In the genomic region with DNA sequence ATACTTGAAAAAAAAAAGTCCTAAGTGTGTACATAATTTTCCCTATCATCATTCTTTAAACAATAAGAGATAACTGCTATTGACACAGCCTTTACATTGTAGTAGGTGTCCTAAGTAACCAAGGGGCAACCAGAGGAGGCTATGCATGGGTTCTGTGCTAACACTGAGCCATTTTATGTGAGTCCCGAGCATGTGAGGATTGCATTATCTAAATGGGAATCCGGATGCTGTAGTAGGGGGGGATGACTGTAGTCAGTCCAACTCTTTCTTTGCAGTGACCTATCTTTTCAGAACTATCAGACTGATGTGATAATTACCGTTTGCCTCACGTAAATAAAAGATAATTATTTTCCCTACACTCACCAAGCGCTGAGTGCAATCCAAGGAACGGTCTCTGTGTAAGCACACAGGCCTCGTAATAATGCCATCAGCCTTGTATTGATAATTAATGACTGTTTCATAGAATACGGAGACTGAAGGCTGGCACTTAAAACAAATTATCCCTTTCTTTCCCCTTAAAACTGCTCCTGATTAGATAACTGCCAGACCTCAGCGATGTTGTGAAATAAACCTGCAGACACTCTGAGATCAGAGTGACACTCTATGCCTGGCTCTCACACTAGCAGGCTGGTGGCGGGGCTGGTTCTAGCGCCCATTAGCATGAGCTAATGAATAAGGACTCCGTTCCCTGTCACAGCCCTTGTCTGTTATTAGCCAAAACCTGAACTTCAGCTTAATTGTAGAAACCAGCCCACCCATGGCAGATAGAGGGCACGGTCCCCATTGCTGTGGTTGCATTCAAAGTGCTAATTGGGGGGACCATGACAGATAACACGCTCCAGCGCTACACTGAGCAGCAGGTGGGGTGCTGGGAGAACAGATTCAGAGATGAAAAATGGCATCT, we compare ENCODE assay signal across 18 mouse cellular contexts.
DNase-seq lines count a peak whose midpoint lies in the region; ATAC-seq and TF ChIP-seq lines count a peak whose summit lies in the region.
"Had no signal": no experiment of that assay in that cellular context is flagged by ENCODE, and none has a peak within 500 bp of the region (broad histone marks: within the 10 kb centered on the region; RNA-seq: fewer than 3 reads in every experiment).

No protein-coding gene starts in this region.

- 17% methylated on average over 15 of the region's 15 CpGs for WGBS in forebrain, embryonic 13.5 days
- WGBS in midbrain, postnatal 0 days, result 53% methylated on average over 15 of the region's 15 CpGs

- peak; percentile 97 for ATAC-seq in forebrain, embryonic 13.5 days
- ATAC-seq in midbrain, postnatal 0 days (ENCODE audit: low FRiP score), result 0 out of 2 replicates have a peak, but pooled peaks have one; percentile 10
- ATAC-seq: intestine, embryonic 15.5 days; lung, postnatal 0 days had no signal

- no peak overlapping the region for H3K27ac ChIP-seq in forebrain, embryonic 13.5 days
- no peak overlapping the region for H3K27ac ChIP-seq in midbrain, postnatal 0 days (ENCODE audit: low read depth, low read length)
- H3K27ac ChIP-seq: embryonic facial prominence, embryonic 12.5 days; intestine, embryonic 15.5 days; neural tube, embryonic 12.5 days had no signal

- H3K36me3 ChIP-seq in forebrain, embryonic 13.5 days (ENCODE audit: poor library complexity, severe bottlenecking), result no peaks in the 10 kb centered on the region
- H3K36me3 ChIP-seq in midbrain, postnatal 0 days (ENCODE audit: insufficient read depth, low read length), result no peaks in the 10 kb centered on the region
- H3K36me3 ChIP-seq: embryonic facial prominence, embryonic 12.5 days; intestine, embryonic 15.5 days; neural tube, embryonic 12.5 days had no signal

- DNase-seq in layer of hippocampus, postnatal 10 days (ENCODE audit: low spot score in 2 of 2), result peak; percentile 13 to 38
- DNase-seq in layer of hippocampus, adult 9-10 months (ENCODE audit: low spot score), result no peak
- peak; percentile 40 for DNase-seq in embryo, embryonic 10.5 days (ENCODE audit: low spot score)
- DNase-seq in midbrain, postnatal 0 days (ENCODE audit: low spot score), result peak; percentile 33
- DNase-seq in urinary bladder, postnatal 36 days (ENCODE audit: low spot score in 2 of 2), result no peak
- no peak for DNase-seq in urinary bladder, postnatal 4 days (ENCODE audit: low spot score in 2 of 2)
- DNase-seq: cerebellum, adult 11 months; gastrocnemius, postnatal 25 days; heart, postnatal 4 days; kidney, postnatal 25 days; right cerebral cortex, adult 18-20 months had no signal

- no peaks in the 10 kb centered on the region for H3K9me3 ChIP-seq in forebrain, embryonic 13.5 days (replicated peaks)
- H3K9me3 ChIP-seq in midbrain, postnatal 0 days (ENCODE audit: low read length), result no peaks in the 10 kb centered on the region
- H3K9me3 ChIP-seq: embryonic facial prominence, embryonic 12.5 days; intestine, embryonic 15.5 days; neural tube, embryonic 12.5 days had no signal

- peak; percentile 45 for TF ChIP-seq CTCF in midbrain, postnatal 0 days (IDR thresholded peaks at IDR 0.05)

- peak overlapping the region; percentile 12; the same call in 1 of the 2 replicates for H3K4me2 ChIP-seq in forebrain, embryonic 13.5 days
- no peak overlapping the region for H3K4me2 ChIP-seq in midbrain, postnatal 0 days (ENCODE audit: low read depth, low read length, poor library complexity, severe bottlenecking)
- H3K4me2 ChIP-seq: embryonic facial prominence, embryonic 12.5 days; heart, embryonic 11.5 days; intestine, embryonic 15.5 days; liver, embryonic 11.5 days; neural tube, embryonic 12.5 days had no signal

- no peak overlapping the region for H3K4me3 ChIP-seq in forebrain, embryonic 13.5 days
- H3K4me3 ChIP-seq in midbrain, postnatal 0 days (ENCODE audit: low read depth, low read length), result no peak overlapping the region
- H3K4me3 ChIP-seq: embryonic facial prominence, embryonic 12.5 days; intestine, embryonic 15.5 days; neural tube, embryonic 12.5 days had no signal

- peaks cover 27% of the 10 kb centered on the region for H3K27me3 ChIP-seq in forebrain, embryonic 13.5 days
- no peaks in the 10 kb centered on the region for H3K27me3 ChIP-seq in midbrain, postnatal 0 days (ENCODE audit: insufficient read depth, low read length)
- H3K27me3 ChIP-seq: embryonic facial prominence, embryonic 12.5 days; intestine, embryonic 15.5 days; neural tube, embryonic 12.5 days had no signal

- H3K4me1 ChIP-seq in forebrain, embryonic 13.5 days, result peaks cover 22% of the 10 kb centered on the region
- H3K4me1 ChIP-seq in midbrain, postnatal 0 days (ENCODE audit: insufficient read depth, low read length), result 0 out of 2 replicates have a peak, but pooled peaks cover 3% of the 10 kb centered on the region
- H3K4me1 ChIP-seq: embryonic facial prominence, embryonic 12.5 days; intestine, embryonic 15.5 days; neural tube, embryonic 12.5 days had no signal

- no peak overlapping the region for H3K9ac ChIP-seq in forebrain, embryonic 13.5 days
- H3K9ac ChIP-seq in midbrain, postnatal 0 days (replicated peaks; ENCODE audit: low read length, poor library complexity, severe bottlenecking), result no peak overlapping the region
- H3K9ac ChIP-seq: embryonic facial prominence, embryonic 12.5 days; intestine, embryonic 15.5 days; neural tube, embryonic 12.5 days had no signal

Comparison
In these comparisons a context has a peak if more than half of its experiments do, and no peak if none do; other contexts are left out.
1. DNase-seq: peak in layer of hippocampus, postnatal 10 days (2 of 2), embryo, embryonic 10.5 days (single experiment) and midbrain, postnatal 0 days (single experiment); none in layer of hippocampus, adult 9-10 months (single experiment), urinary bladder, postnatal 36 days (0 of 2) and urinary bladder, postnatal 4 days (0 of 2).